ENCODE assay signal across 8 mouse cellular contexts in genomic region chr11:120598990-120599549, GRCm38 (mm10). TPM values are rescaled to one million over a fixed set of nuclear protein-coding genes. Genes with fewer than 3 reads are reported as not detected.
DNase-seq lines count a peak whose midpoint lies in the region; ATAC-seq and TF ChIP-seq lines count a peak whose summit lies in the region.

No protein-coding gene starts in this region.

- no peaks in the 10 kb centered on the region for H3K9me3 ChIP-seq in kidney, embryonic 15.5 days (replicated peaks)
- no peaks in the 10 kb centered on the region for H3K9me3 ChIP-seq in hindbrain, embryonic 13.5 days
- H3K9me3 ChIP-seq in midbrain, embryonic 15.5 days = no peaks in the 10 kb centered on the region

- peak overlapping the region; percentile 89 for H3K27ac ChIP-seq in kidney, embryonic 15.5 days
- H3K27ac ChIP-seq in cortical plate, adult 2 months (ENCODE audit: insufficient read depth, low read length) = no peak overlapping the region
- H3K27ac ChIP-seq in hindbrain, embryonic 13.5 days = peak overlapping the region; percentile 92; the same call in 1 of the 2 replicates
- peak overlapping the region; percentile 91 for H3K27ac ChIP-seq in midbrain, embryonic 15.5 days

- TF ChIP-seq POLR2A in cortical plate, adult 2 months (IDR thresholded peaks at IDR 0.05; ENCODE audit: extremely low read depth, insufficient read depth, low read length) = no peak

- 41% methylated on average over 17 of the region's 17 CpGs for WGBS in kidney, embryonic 15.5 days
- WGBS in hindbrain, embryonic 13.5 days = 49% methylated on average over 17 of the region's 17 CpGs
- 50% methylated on average over 17 of the region's 17 CpGs for WGBS in midbrain, embryonic 15.5 days

- TF ChIP-seq CTCF in cortical plate, adult 2 months (IDR thresholded peaks at IDR 0.05; ENCODE audit: extremely low read depth, insufficient read depth, low read length) = no peak

- no peak for DNase-seq in kidney, postnatal 10 days
- no peak for DNase-seq in urinary bladder, postnatal 14 days (ENCODE audit: low spot score)
- no peak for DNase-seq in natural killer cell, adult 2 months (ENCODE audit: low spot score in 2 of 2)
- DNase-seq in cerebellum, postnatal 36 days = no peak

- ATAC-seq in kidney, embryonic 15.5 days (replicated peaks; ENCODE audit: low FRiP score) = no peak
- ATAC-seq in hindbrain, embryonic 13.5 days (ENCODE audit: low FRiP score) = 0 out of 2 replicates have a peak, but pooled peaks have one; percentile 7
- peak; percentile 10; the same call in 1 of the 2 replicates for ATAC-seq in midbrain, embryonic 15.5 days (replicated peaks)

- H3K9ac ChIP-seq in kidney, embryonic 15.5 days = peak overlapping the region; percentile 74
- H3K9ac ChIP-seq in hindbrain, embryonic 13.5 days = peak overlapping the region; percentile 79
- peak overlapping the region; percentile 75 for H3K9ac ChIP-seq in midbrain, embryonic 15.5 days

- H3K4me3 ChIP-seq in kidney, embryonic 15.5 days (replicated peaks) = peak overlapping the region; percentile 99
- peak overlapping the region; percentile 57 for H3K4me3 ChIP-seq in cortical plate, adult 2 months (ENCODE audit: insufficient read depth, low read length)
- H3K4me3 ChIP-seq in hindbrain, embryonic 13.5 days = peak overlapping the region; percentile 100
- peak overlapping the region; percentile 92 for H3K4me3 ChIP-seq in midbrain, embryonic 15.5 days

- peaks cover 71% of the 10 kb centered on the region for H3K36me3 ChIP-seq in kidney, embryonic 15.5 days
- peaks cover 63% of the 10 kb centered on the region for H3K36me3 ChIP-seq in hindbrain, embryonic 13.5 days
- H3K36me3 ChIP-seq in midbrain, embryonic 15.5 days (replicated peaks) = peaks cover 42% of the 10 kb centered on the region

- H3K4me1 ChIP-seq in kidney, embryonic 15.5 days = peaks cover 32% of the 10 kb centered on the region
- peaks cover 3% of the 10 kb centered on the region; the same call in 1 of the 2 replicates for H3K4me1 ChIP-seq in cortical plate, adult 2 months (ENCODE audit: control insufficient read depth, insufficient read depth, low read length)
- H3K4me1 ChIP-seq in hindbrain, embryonic 13.5 days (replicated peaks) = peaks cover 28% of the 10 kb centered on the region
- peaks cover 27% of the 10 kb centered on the region for H3K4me1 ChIP-seq in midbrain, embryonic 15.5 days

- H3K4me2 ChIP-seq in kidney, embryonic 15.5 days = peak overlapping the region; percentile 92
- H3K4me2 ChIP-seq in hindbrain, embryonic 13.5 days = peak overlapping the region; percentile 79
- H3K4me2 ChIP-seq in midbrain, embryonic 15.5 days = peak overlapping the region; percentile 86

- H3K27me3 ChIP-seq in kidney, embryonic 15.5 days = no peaks in the 10 kb centered on the region
- no peaks in the 10 kb centered on the region for H3K27me3 ChIP-seq in hindbrain, embryonic 13.5 days
- H3K27me3 ChIP-seq in midbrain, embryonic 15.5 days (replicated peaks) = no peaks in the 10 kb centered on the region

RNA-seq across cellular contexts. Expression of gene Anapc11, which starts 0.8 kb away (rescaled TPM):
- polyA plus RNA-seq in kidney, embryonic 15.5 days (2015; fragmentation: Nextera tagmentation; extraction: Ambion mirVana) = 193 and 206 TPM in 2 replicates
- 148 and 161 TPM in 2 replicates for polyA plus RNA-seq in cortical plate, adult 2 months (2012; rRNA removed)
- 179 and 192 TPM in 2 replicates for polyA plus RNA-seq in hindbrain, embryonic 13.5 days (2015; fragmentation: Nextera tagmentation; extraction: Ambion mirVana)
- 200 and 205 TPM in 2 replicates for polyA plus RNA-seq in midbrain, embryonic 15.5 days (2015; fragmentation: Nextera tagmentation; extraction: Ambion mirVana)

RNA-seq across cellular contexts. Expression of gene Alyref, which starts 0.9 kb away (rescaled TPM):
- 494 TPM in 2 replicates for polyA plus RNA-seq in kidney, embryonic 15.5 days (2015; fragmentation: Nextera tagmentation; extraction: Ambion mirVana)
- polyA plus RNA-seq in cortical plate, adult 2 months (2012; rRNA removed) = 42.1 and 46.9 TPM in 2 replicates
- 267 and 290 TPM in 2 replicates for polyA plus RNA-seq in hindbrain, embryonic 13.5 days (2015; fragmentation: Nextera tagmentation; extraction: Ambion mirVana)
- polyA plus RNA-seq in midbrain, embryonic 15.5 days (2015; fragmentation: Nextera tagmentation; extraction: Ambion mirVana) = 225 and 233 TPM in 2 replicates

RNA-seq across cellular contexts. Expression of gene Npb, which starts 9.2 kb away (rescaled TPM):
- polyA plus RNA-seq in kidney, embryonic 15.5 days (2015; fragmentation: Nextera tagmentation; extraction: Ambion mirVana) = 24.4 and 25.2 TPM in 2 replicates
- 0.58 and 1.1 TPM in 2 replicates for polyA plus RNA-seq in cortical plate, adult 2 months (2012; rRNA removed)
- polyA plus RNA-seq in hindbrain, embryonic 13.5 days (2015; fragmentation: Nextera tagmentation; extraction: Ambion mirVana) = 0.79 and 1.3 TPM in 2 replicates
- polyA plus RNA-seq in midbrain, embryonic 15.5 days (2015; fragmentation: Nextera tagmentation; extraction: Ambion mirVana) = 0.59 and 1.3 TPM in 2 replicates

RNA-seq across cellular contexts. Expression of gene Arhgdia, which starts 17.6 kb away (rescaled TPM):
- polyA plus RNA-seq in kidney, embryonic 15.5 days (2015; fragmentation: Nextera tagmentation; extraction: Ambion mirVana) = 588 and 644 TPM in 2 replicates
- 416 and 442 TPM in 2 replicates for polyA plus RNA-seq in cortical plate, adult 2 months (2012; rRNA removed)
- 471 and 481 TPM in 2 replicates for polyA plus RNA-seq in hindbrain, embryonic 13.5 days (2015; fragmentation: Nextera tagmentation; extraction: Ambion mirVana)
- polyA plus RNA-seq in midbrain, embryonic 15.5 days (2015; fragmentation: Nextera tagmentation; extraction: Ambion mirVana) = 458 and 487 TPM in 2 replicates

RNA-seq across cellular contexts. Expression of gene Pcyt2, which starts 18.7 kb away (rescaled TPM):
- 118 and 140 TPM in 2 replicates for polyA plus RNA-seq in kidney, embryonic 15.5 days (2015; fragmentation: Nextera tagmentation; extraction: Ambion mirVana)
- polyA plus RNA-seq in cortical plate, adult 2 months (2012; rRNA removed) = 281 and 289 TPM in 2 replicates
- polyA plus RNA-seq in hindbrain, embryonic 13.5 days (2015; fragmentation: Nextera tagmentation; extraction: Ambion mirVana) = 169 and 174 TPM in 2 replicates
- polyA plus RNA-seq in midbrain, embryonic 15.5 days (2015; fragmentation: Nextera tagmentation; extraction: Ambion mirVana) = 222 and 233 TPM in 2 replicates

Comparison
In these comparisons a context has a peak if more than half of its experiments do, and no peak if none do; other contexts are left out.
1. RNA of gene Npb, which starts 9.2 kb away (polyA plus RNA-seq): 24.4 to 25.2 TPM in kidney, embryonic 15.5 days; 0.79 to 1.3 TPM in hindbrain, embryonic 13.5 days, 0.59 to 1.3 TPM in midbrain, embryonic 15.5 days and 0.58 to 1.1 TPM in cortical plate, adult 2 months; every median in the first group is over 10 times any median in the second.
2. Peak in every context shown above with its lines, with median percentiles within 50 percentile points of each other: H3K4me2 ChIP-seq, H3K4me3 ChIP-seq and H3K9ac ChIP-seq.